Mouse (Mus musculus) embryonic facial prominence, embryonic 10.5 days (tissue): ENCODE data around the gene Mme. TPM values are rescaled to one million over a fixed set of nuclear protein-coding genes. Genes with fewer than 3 reads are reported as not detected.

Experiments
- polyA plus RNA-seq: library from polyadenylated mRNA; unstranded; fragments of >200 nt; fragmentation: Nextera tagmentation; extraction: Ambion mirVana; gene quantifications from 2 replicates; pipeline ENCODE4 v1.2.1, GENCODE M21; 2016

The Mme gene
- polyA plus RNA-seq, 1 experiment from 2014 or later = 16.0 TPM

Other genes starting within 250 kb of the Mme start
- not detected in 2 replicates for gene Gm34302, start 242.3 kb downstream of the Mme start, polyA plus RNA-seq